Mouse (Mus musculus): ENCODE data around the gene Dazap2.

- TF ChIP-seq POLR2A (IDR thresholded peaks at IDR 0.05; ENCODE audit: control insufficient read depth, low read depth, low read length): no peak
- no peak for TF ChIP-seq CTCF (IDR thresholded peaks at IDR 0.05; ENCODE audit: control insufficient read depth, insufficient read depth, insufficient replicate concordance, low read depth, low read length)
Observed at GRCm38 (mm10) chr15:100665411-100666218, 50.5 kb downstream of the Dazap2 start.

Data from testis, adult 2 months (tissue).